Mouse (Mus musculus) T-helper 17 cell (primary cell): ENCODE measurements around the gene Echs1.

Experiments used
- in situ Hi-C, 2 experiments: fragments of 300-600 bp; cut with MboI, MseI; formaldehyde crosslinking; loops; 1 replicate in 1 of 2; 2 replicates in 1 of 2; pipeline ENCODE4 v1.15.1; 2025; ENCODE audit warnings: high pct_unique_total_duplicates in 2 of 2

Echs1 gene

GRCm38 (mm10) chr7:140115583-140116328 is 520 bp downstream of the Echs1 start, which contains the start of gene Paox:
Gene Paox, plus strand, starts transcription at chr7:140115799.
- in situ Hi-C loops = no loop called here

GRCm38 (mm10) chr7:140111943-140112342 is 4.3 kb downstream of the Echs1 start:
- in situ Hi-C loops = no loop called here

GRCm38 (mm10) chr7:140104009-140104408 is 12.3 kb downstream of the Echs1 start:
- in situ Hi-C loops = no loop called here

- in situ Hi-C loops = no loop called here
These were observed 14.0 kb downstream of the Echs1 start, which contains the start of gene Fuom for GRCm38 (mm10) chr7:140101993-140102860. Gene Fuom, minus strand, starts transcription at chr7:140102441.

- in situ Hi-C loops = no loop called here
These were observed 14.8 kb downstream of the Echs1 start for GRCm38 (mm10) chr7:140101498-140101897.

GRCm38 (mm10) chr7:140098466-140098865 is 17.8 kb downstream of the Echs1 start:
- in situ Hi-C loops = no loop called here

- in situ Hi-C loops = no loop called here
These were observed 20.2 kb downstream of the Echs1 start for GRCm38 (mm10) chr7:140096055-140096454.

GRCm38 (mm10) chr7:140095556-140095955 is 20.7 kb downstream of the Echs1 start:
- in situ Hi-C loops = no loop called here

GRCm38 (mm10) chr7:140094954-140095353 is 21.3 kb downstream of the Echs1 start:
- in situ Hi-C loops = no loop called here

GRCm38 (mm10) chr7:140092924-140093528 is 23.2 kb downstream of the Echs1 start, which contains the start of gene Prap1:
Gene Prap1, plus strand, starts transcription at chr7:140093395.
- in situ Hi-C loops = no loop called here

GRCm38 (mm10) chr7:140090601-140091000 is 25.7 kb downstream of the Echs1 start:
- in situ Hi-C loops = no loop called here

- in situ Hi-C loops = loop anchor here in 1 of 2 experiments (5.0 kb wide), 2 partner anchors 60 to 725 kb away; no protein-coding TSS in a partner anchor
These were observed 34.0 kb downstream of the Echs1 start, which contains the start of gene Caly for GRCm38 (mm10) chr7:140082242-140082678. Gene Caly, minus strand, starts transcription at chr7:140082548.

GRCm38 (mm10) chr7:140081408-140082241 is 34.7 kb downstream of the Echs1 start:
- in situ Hi-C loops = loop anchor here in 1 of 2 experiments (5.0 kb wide), 2 partner anchors 61 to 726 kb away; no protein-coding TSS in a partner anchor

- in situ Hi-C loops = loop anchor here in 1 of 2 experiments (5.0 kb wide), 2 partner anchors 62 to 727 kb away; no protein-coding TSS in a partner anchor
These were observed 35.6 kb downstream of the Echs1 start for GRCm38 (mm10) chr7:140080503-140081156.

- in situ Hi-C loops = no loop called here
These were observed 37.6 kb downstream of the Echs1 start for GRCm38 (mm10) chr7:140078711-140079110.

GRCm38 (mm10) chr7:140077698-140078097 is 38.6 kb downstream of the Echs1 start:
- in situ Hi-C loops = no loop called here

- in situ Hi-C loops = loop anchor here in 1 of 2 experiments (5.0 kb wide), 1 partner anchor 747 kb away; no protein-coding TSS in a partner anchor
These were observed 46.1 kb downstream of the Echs1 start for GRCm38 (mm10) chr7:140070042-140070711.

GRCm38 (mm10) chr7:140067397-140067796 is 48.9 kb downstream of the Echs1 start:
- in situ Hi-C loops = no loop called here

- in situ Hi-C loops = loop anchor here (5.0 kb wide), 2 partner anchors 86 to 156 kb away; partner anchors contain the start of gene 6430531B16Rik (in 1 of the 2)
These were observed 53.2 kb downstream of the Echs1 start for GRCm38 (mm10) chr7:140063092-140063491.
